Mouse (Mus musculus) heart, postnatal 10 days (tissue): ENCODE results near the gene Zc3h15. TPM values are rescaled to one million over a fixed set of nuclear protein-coding genes. Genes with fewer than 3 reads are reported as not detected.
"Not testable (repeated sequence)": the region's sequence is repeated elsewhere in the genome, so short reads cannot be mapped to it uniquely, and the experiment has no call there.

Experiments used
- DNase-seq, 2 experiments: peaks; one replicate each; pipeline ENCODE4 v3.0.0; 2021
- intact Hi-C: fragments of 180-260 bp; cut with DNase I; formaldehyde crosslinking; loops from one replicate; pipeline ENCODE4 v1.15.1; 2025
- total RNA-seq, 2 experiments: library from RNA; stranded (reverse); gene quantifications; 2 replicates each; pipeline ENCODE4 v1.2.3; 2021

Gene Zc3h15
- 10 to 100 TPM; 50.4 to 56.6 TPM for total RNA-seq

- peak; percentile 95 for DNase-seq
- intact Hi-C loops = loop anchor here (5.0 kb wide), 1 partner anchor 128 kb away; no protein-coding TSS in a partner anchor
Measured at GRCm38 (mm10) chr2:83644276-83645252, at the start of gene Zc3h15. Zc3h15 (plus strand) TSS chr2:83644435.

GRCm38 (mm10) chr2:83620558-83621367 lies 23.5 kb upstream of the Zc3h15 start:
- intact Hi-C loops = no loop called here
- DNase-seq = no peak

- DNase-seq = peak; percentile 25 to 29
- intact Hi-C loops = no loop called here
Measured at GRCm38 (mm10) chr2:83621511-83621910, 22.7 kb upstream of the Zc3h15 start.

- intact Hi-C loops = no loop called here
- DNase-seq = no peak
Measured at GRCm38 (mm10) chr2:83622792-83623191, 21.4 kb upstream of the Zc3h15 start.

GRCm38 (mm10) chr2:83624045-83624444 lies 20.2 kb upstream of the Zc3h15 start:
- intact Hi-C loops = no loop called here

GRCm38 (mm10) chr2:83625226-83626108 lies 18.8 kb upstream of the Zc3h15 start:
- intact Hi-C loops = loop anchor here (1.0 kb wide), 1 partner anchor 146 kb away; no protein-coding TSS in a partner anchor

More at GRCm38 (mm10) chr2:83624045-83624444, 20.2 kb upstream of the Zc3h15 start:
- DNase-seq = no peak

GRCm38 (mm10) chr2:83626881-83627280 lies 17.4 kb upstream of the Zc3h15 start:
- DNase-seq = no peak
- intact Hi-C loops = no loop called here

More at GRCm38 (mm10) chr2:83625226-83626108, 18.8 kb upstream of the Zc3h15 start:
- peak; percentile 61 to 85 for DNase-seq

GRCm38 (mm10) chr2:83627495-83627894 lies 16.7 kb upstream of the Zc3h15 start:
- no peak for DNase-seq
- intact Hi-C loops = no loop called here

GRCm38 (mm10) chr2:83627932-83628331 lies 16.3 kb upstream of the Zc3h15 start:
- intact Hi-C loops = no loop called here
- no peak for DNase-seq

- intact Hi-C loops = loop anchor here (5.0 kb wide), 1 partner anchor 130 kb away; no protein-coding TSS in a partner anchor
- DNase-seq = no peak
Measured at GRCm38 (mm10) chr2:83641993-83642392, 2.2 kb upstream of the Zc3h15 start.

- no peak for DNase-seq
- intact Hi-C loops = no loop called here
Measured at GRCm38 (mm10) chr2:83648916-83649315, 4.7 kb downstream of the Zc3h15 start.

GRCm38 (mm10) chr2:83652606-83653005 lies 8.4 kb downstream of the Zc3h15 start:
- intact Hi-C loops = no loop called here
- no peak for DNase-seq

GRCm38 (mm10) chr2:83659279-83659678 lies 15.0 kb downstream of the Zc3h15 start:
- intact Hi-C loops = no loop called here
- no peak for DNase-seq

GRCm38 (mm10) chr2:83660114-83660513 lies 15.9 kb downstream of the Zc3h15 start:
- intact Hi-C loops = loop anchor here (2.0 kb wide), 1 partner anchor 111 kb away; no protein-coding TSS in a partner anchor
- no peak for DNase-seq

- no peak for DNase-seq
- intact Hi-C loops = loop anchor here (2.0 kb wide), 1 partner anchor 109 kb away; no protein-coding TSS in a partner anchor
Measured at GRCm38 (mm10) chr2:83661351-83661750, 17.1 kb downstream of the Zc3h15 start.

- DNase-seq, intact Hi-C loops: not testable (repeated sequence)
Measured at GRCm38 (mm10) chr2:83665051-83665450, 20.8 kb downstream of the Zc3h15 start.

GRCm38 (mm10) chr2:83667430-83667829 lies 23.2 kb downstream of the Zc3h15 start:
- intact Hi-C loops = no loop called here
- no peak for DNase-seq

- DNase-seq = no peak
- intact Hi-C loops = no loop called here
Measured at GRCm38 (mm10) chr2:83668052-83668451, 23.8 kb downstream of the Zc3h15 start.

GRCm38 (mm10) chr2:83669988-83670387 lies 25.8 kb downstream of the Zc3h15 start:
- intact Hi-C loops = no loop called here
- DNase-seq = no peak

- DNase-seq = no peak
- intact Hi-C loops = no loop called here
Measured at GRCm38 (mm10) chr2:83671843-83672242, 27.6 kb downstream of the Zc3h15 start.
